Mouse (Mus musculus) midbrain, embryonic 14.5 days (tissue): ENCODE data around the gene Usp34. TPM values are rescaled to one million over a fixed set of nuclear protein-coding genes. Genes with fewer than 3 reads are reported as not detected.
"Not testable (repeated sequence)": the region's sequence is repeated elsewhere in the genome, so short reads cannot be mapped to it uniquely, and the experiment has no call there.

Experiments used
- ATAC-seq: fragments of 200-750 bp; cut with Nextera tagmentation; 2 replicates; pipeline ENCODE4 v1.8.0; 2017; ENCODE audit warnings: moderate number of reproducible peaks, moderate library complexity; ENCODE audit not compliant: low FRiP score, low TSS enrichment
- DNase-seq: peaks from one replicate; pipeline ENCODE4 v3.0.0-alpha.2; 2015
- H3K27ac ChIP-seq: fragments of 300-500 bp; sonication (generic); replicated peaks from 2 replicates; pipeline ENCODE4 v1.5.1; 2014; ENCODE audit warnings: mild to moderate bottlenecking, low read depth, low read length, moderate library complexity
- H3K27me3 ChIP-seq: fragments of 300-500 bp; sonication (generic); 2 replicates; pipeline ENCODE4 v1.6.1; 2014; ENCODE audit warnings: low read length, control low read depth, mixed read lengths; ENCODE audit not compliant: control insufficient read depth, insufficient read depth
- H3K36me3 ChIP-seq: fragments of 300-500 bp; sonication (generic); 2 replicates; pipeline ENCODE4 v1.6.1; 2014; ENCODE audit warnings: low read length, control low read depth; ENCODE audit not compliant: control insufficient read depth, insufficient read depth
- H3K4me1 ChIP-seq: fragments of 300-500 bp; sonication (generic); 2 replicates; pipeline ENCODE4 v1.6.1; 2014; ENCODE audit warnings: mild to moderate bottlenecking, antibody characterized with exemption, low read length, control low read depth; ENCODE audit not compliant: control insufficient read depth, insufficient read depth
- H3K4me2 ChIP-seq: fragments of 300-500 bp; sonication (generic); 2 replicates; pipeline ENCODE4 v1.6.1; 2014; ENCODE audit warnings: mild to moderate bottlenecking, low read length, moderate library complexity
- H3K4me3 ChIP-seq: fragments of 300-500 bp; sonication (generic); replicated peaks from 2 replicates; pipeline ENCODE4 v1.5.1; 2014; ENCODE audit warnings: low read depth, low read length
- H3K9ac ChIP-seq: fragments of 300-500 bp; sonication (generic); replicated peaks from 2 replicates; pipeline ENCODE4 v1.6.1; 2014; ENCODE audit warnings: mild to moderate bottlenecking, low read length, moderate library complexity
- H3K9me3 ChIP-seq: fragments of 300-500 bp; sonication (generic); 2 replicates; pipeline ENCODE4 v1.6.1; 2016; ENCODE audit warnings: low read length, control low read depth, mixed read lengths; ENCODE audit not compliant: control insufficient read depth
- WGBS: fragments of 180-500 bp; shearing (Covaris S2); extraction: QIAGEN DNeasy Blood & Tissue Kit; methylation state at CpG from one replicate; pipeline ENCODE4 v1.1.7; 2014; 5-methylcytosine and 5-hydroxymethylcytosine counted together
- polyA plus RNA-seq: library from polyadenylated mRNA; unstranded; fragments of >200 nt; fragmentation: Nextera tagmentation; extraction: Ambion mirVana; gene quantifications from 2 replicates; pipeline ENCODE4 v1.2.1, GENCODE M21; 2014

The Usp34 gene
- polyA plus RNA-seq, 1 experiment from 2014 or later = 57.8 TPM

- H3K9me3 ChIP-seq = no peaks in the 10 kb centered on the region
- ATAC-seq (no peak), DNase-seq (no peak)
- no peak overlapping the region for H3K9ac ChIP-seq
- no peak overlapping the region for H3K4me3 ChIP-seq
- no peak overlapping the region for H3K4me2 ChIP-seq
- no peaks in the 10 kb centered on the region for H3K27me3 ChIP-seq
- peaks cover 91% of the 10 kb centered on the region for H3K36me3 ChIP-seq
- no peak overlapping the region for H3K27ac ChIP-seq
- no peaks in the 10 kb centered on the region for H3K4me1 ChIP-seq
- WGBS = 97% methylated on average over 4 of the region's 4 CpGs
These were observed 22.2 kb upstream of the Usp34 start for GRCm38 (mm10) chr11:23284469-23284868.

- H3K27ac ChIP-seq, ATAC-seq, H3K27me3 ChIP-seq, H3K4me1 ChIP-seq, DNase-seq, H3K9ac ChIP-seq, H3K4me2 ChIP-seq, H3K9me3 ChIP-seq, H3K4me3 ChIP-seq: not testable (repeated sequence)
- WGBS = 95% methylated on average over 4 of the region's 4 CpGs
- H3K36me3 ChIP-seq = peaks cover 91% of the 10 kb centered on the region
These were observed 17.8 kb upstream of the Usp34 start for GRCm38 (mm10) chr11:23288866-23289265.

GRCm38 (mm10) chr11:23297379-23297778, 9.3 kb upstream of the Usp34 start:
- Histone ChIP-seq H3K27ac (no peak overlapping the region), H3K4me1 (no peaks in the 10 kb centered on the region), H3K4me2 (no peak overlapping the region), H3K27me3 (no peaks in the 10 kb centered on the region), H3K9ac (no peak overlapping the region), H3K4me3 (no peak overlapping the region), H3K9me3 (no peaks in the 10 kb centered on the region), H3K36me3 (peaks cover 57% of the 10 kb centered on the region)
- WGBS = 98% methylated on average over 2 of the region's 2 CpGs
- ATAC-seq (no peak), DNase-seq (no peak)

GRCm38 (mm10) chr11:23298301-23298700, 8.4 kb upstream of the Usp34 start:
- WGBS = 97% methylated on average over 2 of the region's 2 CpGs
- H3K9ac ChIP-seq = no peak overlapping the region
- no peaks in the 10 kb centered on the region for H3K27me3 ChIP-seq
- no peak overlapping the region for H3K4me3 ChIP-seq
- peaks cover 49% of the 10 kb centered on the region for H3K36me3 ChIP-seq
- no peak overlapping the region for H3K4me2 ChIP-seq
- H3K27ac ChIP-seq = no peak overlapping the region
- no peaks in the 10 kb centered on the region for H3K9me3 ChIP-seq
- ATAC-seq = no peak
- H3K4me1 ChIP-seq = no peaks in the 10 kb centered on the region
- no peak for DNase-seq

- H3K4me3 ChIP-seq = no peak overlapping the region
- H3K36me3 ChIP-seq = peaks cover 33% of the 10 kb centered on the region
- WGBS = 100% methylated on average over 1 of the region's 1 CpGs
- ATAC-seq = no peak
- H3K4me1 ChIP-seq = no peaks in the 10 kb centered on the region
- DNase-seq = no peak
- no peak overlapping the region for H3K9ac ChIP-seq
- H3K27ac ChIP-seq = no peak overlapping the region
- H3K27me3 ChIP-seq = no peaks in the 10 kb centered on the region
- H3K9me3 ChIP-seq = no peaks in the 10 kb centered on the region
- no peak overlapping the region for H3K4me2 ChIP-seq
These were observed 6.8 kb upstream of the Usp34 start for GRCm38 (mm10) chr11:23299910-23300309.

- no peak overlapping the region for H3K4me2 ChIP-seq
- no peak overlapping the region for H3K9ac ChIP-seq
- 78% methylated on average over 1 of the region's 1 CpGs for WGBS
- DNase-seq = no peak
- ATAC-seq = no peak
- H3K4me3 ChIP-seq = no peak overlapping the region
- H3K36me3 ChIP-seq = peaks cover 2% of the 10 kb centered on the region; the same call in 1 of the 2 replicates
- H3K4me1 ChIP-seq = no peaks in the 10 kb centered on the region
- no peaks in the 10 kb centered on the region for H3K27me3 ChIP-seq
- no peaks in the 10 kb centered on the region for H3K9me3 ChIP-seq
- no peak overlapping the region for H3K27ac ChIP-seq
These were observed 3.6 kb upstream of the Usp34 start for GRCm38 (mm10) chr11:23303126-23303525.

GRCm38 (mm10) chr11:23305101-23305672, 1.5 kb upstream of the Usp34 start:
- H3K9ac ChIP-seq = peak overlapping the region; percentile 93; the same call in 1 of the 2 replicates
- WGBS = 36% methylated on average over 10 of the region's 10 CpGs
- not testable (repeated sequence) for H3K9me3 ChIP-seq, DNase-seq, H3K36me3 ChIP-seq, ATAC-seq, H3K27me3 ChIP-seq, H3K4me1 ChIP-seq
- peak overlapping the region; percentile 61 for H3K4me2 ChIP-seq
- peak overlapping the region; percentile 97 for H3K27ac ChIP-seq
- H3K4me3 ChIP-seq = peak overlapping the region; percentile 90

GRCm38 (mm10) chr11:23305673-23306608, 754 bp upstream of the Usp34 start:
- WGBS = under 1% methylated on average over 90 of the region's 98 CpGs
- Histone ChIP-seq H3K27ac (peak overlapping the region; percentile 97), H3K36me3 (no peaks in the 10 kb centered on the region), H3K4me1 (peaks cover 8% of the 10 kb centered on the region), H3K4me2 (peak overlapping the region; percentile 61), H3K4me3 (peak overlapping the region; percentile 90), H3K9me3 (no peaks in the 10 kb centered on the region), H3K27me3 (no peaks in the 10 kb centered on the region), H3K9ac (peak overlapping the region; percentile 93)
- ATAC-seq (peak; percentile 96), DNase-seq (peak; percentile 96)
